Mouse (Mus musculus): ENCODE data around the gene A430078G23Rik.

The A430078G23Rik gene

DNA sequence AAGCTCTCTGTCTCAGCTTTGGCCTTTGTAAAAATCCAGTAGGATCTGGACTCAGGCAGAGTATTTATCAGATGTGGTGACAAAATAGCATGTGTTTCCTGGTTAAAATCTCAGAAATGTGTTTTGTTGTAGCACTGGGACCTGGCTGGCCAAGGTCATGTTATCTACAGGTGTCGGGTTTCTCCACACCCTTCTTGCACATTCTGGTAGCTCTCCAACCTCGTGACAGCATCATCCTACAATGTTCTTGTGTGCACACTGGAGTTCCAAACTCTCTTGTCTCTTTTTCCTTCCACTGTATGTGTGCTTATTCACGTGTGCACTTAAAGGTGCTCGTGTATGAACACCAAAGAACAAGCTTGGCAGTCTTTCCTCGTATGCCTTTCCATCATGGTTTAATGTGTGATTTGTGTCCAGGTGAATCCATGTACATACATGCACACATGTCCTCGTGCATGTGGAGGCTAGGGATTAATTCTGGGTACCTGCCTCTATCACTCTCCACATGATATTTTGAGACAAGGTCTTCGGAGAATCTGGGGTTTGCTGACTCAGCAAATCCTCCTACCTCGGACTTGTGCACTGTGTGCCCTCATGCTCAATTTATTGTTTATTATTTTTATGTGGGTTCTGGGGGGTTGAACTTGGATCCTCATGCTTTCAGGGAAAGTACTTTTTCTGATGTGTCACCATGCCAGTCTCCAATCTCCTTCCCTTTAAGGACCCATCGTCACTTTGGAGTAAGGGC is 35.5 kb downstream of the A430078G23Rik start:
- ChIA-PET POLR2A (interaction anchor here (0.6 to 4.0 kb wide), 39 partner anchors 8 to 1381 kb away, joined by 3 to 21 read pairs (median 3); partner anchors contain the start of gene Insr (in 1 of the 4)), CTCF (interaction anchor here in 3 of 4 experiments (0.8 to 4.7 kb wide), 13 partner anchors 12 to 283 kb away, joined by 3 to 21 read pairs (median 4); partner anchors contain the start of gene Fcor (in 1 of the 3))

DNA sequence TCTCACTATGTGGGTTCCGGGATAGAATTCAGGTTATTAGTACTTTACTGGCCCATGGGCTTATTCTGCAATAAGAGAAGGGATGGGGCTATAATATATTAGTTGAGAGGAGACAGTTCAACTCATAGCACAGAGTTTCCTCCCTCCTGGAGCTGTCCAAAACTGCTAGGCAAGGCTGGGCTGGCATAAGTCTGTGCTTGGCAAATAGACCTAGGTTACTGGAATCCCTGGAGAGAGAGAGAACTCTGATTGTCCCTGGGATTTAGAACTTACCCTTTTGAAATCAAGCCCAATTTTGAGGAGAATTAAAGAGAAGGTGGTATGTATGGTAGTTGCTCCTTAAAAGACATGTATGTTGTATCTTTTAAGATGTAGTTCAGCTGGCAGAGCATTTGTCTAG is 36.3 kb downstream of the A430078G23Rik start:
- CTCF ChIA-PET = no interaction called here

DNA sequence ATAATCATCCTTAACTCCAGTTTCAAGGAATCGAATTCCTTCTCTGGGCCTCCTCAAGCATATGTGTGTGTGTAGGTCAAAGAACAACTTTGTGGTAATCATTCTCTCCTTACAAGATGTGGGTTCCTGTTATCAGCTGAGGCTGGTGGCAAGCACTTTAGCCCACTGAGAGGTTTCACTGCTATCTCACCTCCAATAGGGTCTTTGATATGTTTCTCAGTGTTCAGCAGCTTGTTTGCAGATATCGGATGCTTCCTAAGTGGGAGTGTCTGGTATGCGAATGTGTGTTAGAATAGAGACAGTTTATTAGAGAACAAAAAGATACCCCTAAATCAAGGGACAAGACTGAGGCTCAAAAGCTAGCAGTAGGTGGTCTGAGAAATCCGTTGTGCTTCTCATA is 39.1 kb downstream of the A430078G23Rik start:
- POLR2A ChIA-PET = interaction anchor here (0.5 to 16.8 kb wide), 26 partner anchors 8 to 274 kb away, joined by 3 to 204 read pairs (median 4); partner anchors contain the start of genes C330021F23Rik (in 1 of the 4), Insr (in 1 of the 4) and Pnpla6 (in 1 of the 4)
- CTCF ChIA-PET = interaction anchor here in 2 of 4 experiments (0.6 to 1.3 kb wide), 3 partner anchors 23 to 284 kb away, joined by 3 to 4 read pairs (median 3); partner anchors contain the start of genes Insr (in 1 of the 2) and Trappc5 (in 1 of the 2)

More for the DNA sequence above, 36.3 kb downstream of the A430078G23Rik start:
- POLR2A ChIA-PET = interaction anchor here (0.6 to 4.0 kb wide), 10 partner anchors 11 to 1380 kb away, joined by 3 to 21 read pairs (median 6); no protein-coding TSS in a partner anchor

DNA sequence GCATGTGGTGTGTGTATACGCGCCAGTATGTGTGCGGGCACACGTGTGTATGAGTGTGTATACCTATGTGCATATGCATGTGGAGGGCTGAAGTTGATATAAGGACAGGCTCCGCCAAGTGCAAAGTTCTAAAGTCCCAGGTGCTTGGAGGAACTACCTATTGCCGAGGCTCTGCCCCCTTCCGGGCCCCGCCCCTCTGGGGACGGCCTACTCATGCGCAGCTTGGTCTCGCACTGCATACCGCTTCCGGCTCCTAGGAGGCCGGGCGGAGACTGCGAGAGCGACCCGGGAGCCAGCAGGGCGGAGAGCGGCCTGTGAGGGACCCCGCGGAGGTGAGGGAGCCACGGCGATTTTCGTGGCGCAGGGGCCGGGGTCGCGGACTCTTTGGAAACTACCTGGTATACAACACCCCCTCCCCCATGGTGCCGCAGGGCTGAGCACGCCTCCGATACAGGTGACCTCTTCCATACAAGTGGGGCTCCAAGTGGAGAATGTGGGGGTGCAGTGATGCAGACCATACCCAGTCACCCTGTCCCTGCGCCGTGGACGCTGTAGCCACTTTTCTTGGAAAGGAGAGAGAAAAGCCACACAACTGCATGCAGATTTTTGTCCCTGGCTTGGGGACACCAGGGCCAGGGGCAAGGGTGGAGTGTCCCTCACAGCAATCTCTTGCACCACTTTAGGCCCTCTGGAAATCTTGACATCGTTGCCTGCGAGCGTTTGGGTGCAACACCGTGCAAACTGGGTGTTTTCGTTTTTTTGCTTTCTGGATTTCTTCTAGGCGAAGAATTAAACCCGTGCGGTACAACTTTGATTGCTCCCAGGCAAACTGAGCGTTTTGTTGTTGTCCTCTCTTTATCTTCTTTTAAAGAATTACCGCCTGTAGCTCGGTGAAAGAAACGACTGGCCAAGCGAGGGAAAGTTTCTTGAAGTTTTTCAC is 39.8 kb downstream of the A430078G23Rik start, which contains the start of gene Arhgef18:
TSS of gene Arhgef18 (plus strand) at position 236 of the 940 bp plus-strand sequence.
- ChIA-PET POLR2A (interaction anchor here (0.5 to 16.8 kb wide), 35 partner anchors 8 to 273 kb away, joined by 3 to 204 read pairs (median 4); partner anchors contain the start of genes C330021F23Rik (in 1 of the 4), Insr (in 1 of the 4) and Pnpla6 (in 1 of the 4)), CTCF (interaction anchor here in 3 of 4 experiments (0.5 to 1.3 kb wide), 4 partner anchors 22 to 283 kb away, joined by 3 to 12 read pairs (median 4); partner anchors contain the start of gene Trappc5 (in 1 of the 3))

DNA sequence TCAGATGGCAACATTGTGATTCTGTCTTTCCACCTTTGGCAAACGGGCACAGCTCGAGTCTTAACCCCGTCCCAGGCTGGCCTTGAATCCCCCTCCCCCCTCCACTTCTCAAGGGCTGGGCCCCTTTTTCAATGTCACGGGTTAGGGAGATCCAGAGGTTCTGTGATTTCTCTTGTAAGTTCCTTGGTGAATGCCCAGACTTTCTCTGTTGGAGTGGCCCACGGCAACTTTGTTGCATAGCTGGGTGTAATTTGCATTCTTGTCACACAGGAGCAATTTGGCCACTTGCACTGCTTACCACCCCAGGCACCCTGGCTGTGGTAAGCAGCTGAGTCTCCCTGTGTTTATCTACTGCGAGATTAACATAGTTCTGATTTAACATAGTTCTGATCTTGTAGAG is 41.4 kb downstream of the A430078G23Rik start:
- POLR2A ChIA-PET = interaction anchor here (0.6 to 16.8 kb wide), 48 partner anchors 9 to 212 kb away, joined by 3 to 204 read pairs (median 5); partner anchors contain the start of genes Mcoln1 (in 2 of the 4), C330021F23Rik (in 1 of the 4), Pnpla6 (in 1 of the 4) and Zfp358 (in 1 of the 4)
- CTCF ChIA-PET = interaction anchor here (0.6 to 1.8 kb wide), 10 partner anchors 19 to 282 kb away, joined by 3 to 6 read pairs (median 4); no protein-coding TSS in a partner anchor

DNA sequence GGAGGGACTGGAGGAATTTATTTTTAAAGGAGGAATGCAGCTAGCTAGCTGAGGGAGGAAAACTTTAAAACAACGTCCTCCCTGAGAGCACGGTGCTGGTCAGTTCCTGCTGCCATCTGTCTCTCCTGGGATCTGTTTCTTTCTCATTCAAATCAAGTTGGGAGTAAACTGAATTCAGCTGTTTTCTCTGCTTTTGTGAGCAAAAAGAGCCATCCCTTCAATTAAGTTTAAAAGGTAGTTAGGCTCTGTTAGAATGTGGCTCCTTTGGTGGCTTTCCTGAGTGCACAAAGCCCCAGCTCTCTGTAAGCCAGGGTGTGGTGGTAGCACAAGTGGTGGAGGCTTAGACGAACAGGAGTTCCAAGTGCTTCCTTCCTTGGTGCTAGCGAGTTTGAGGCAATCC is 42.0 kb downstream of the A430078G23Rik start:
- CTCF ChIA-PET = interaction anchor here (0.7 to 1.8 kb wide), 11 partner anchors 19 to 281 kb away, joined by 3 to 6 read pairs (median 4); no protein-coding TSS in a partner anchor
- POLR2A ChIA-PET = interaction anchor here (0.6 to 16.8 kb wide), 53 partner anchors 8 to 277 kb away, joined by 3 to 204 read pairs (median 5); partner anchors contain the start of genes Mcoln1 (in 2 of the 4), Pnpla6 (in 2 of the 4), C330021F23Rik (in 1 of the 4) and Fcor (in 1 of the 4)

DNA sequence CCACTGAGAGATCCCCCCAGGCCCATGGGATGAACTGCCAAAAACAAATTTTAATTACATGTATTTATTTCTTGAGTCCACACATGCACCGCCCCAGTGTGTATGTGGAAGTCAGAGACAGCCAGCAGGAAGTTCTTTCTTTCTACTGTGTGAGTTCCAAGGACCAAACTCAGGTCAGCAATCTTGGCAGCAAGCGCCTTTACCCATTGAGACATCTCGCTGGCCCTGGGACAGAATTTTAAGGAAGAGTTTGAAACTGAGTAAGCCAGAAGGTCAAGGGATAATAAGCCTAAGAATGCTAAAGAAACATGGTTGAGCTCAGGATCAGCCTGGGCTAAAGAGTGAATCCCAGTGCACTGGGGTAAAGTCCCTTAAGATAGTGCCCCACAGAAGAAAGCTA is 44.4 kb downstream of the A430078G23Rik start:
- ChIA-PET POLR2A (interaction anchor here in 3 of 4 experiments (0.6 to 16.8 kb wide), 12 partner anchors 9 to 317 kb away, joined by 3 to 204 read pairs (median 10); no protein-coding TSS in a partner anchor), CTCF (interaction anchor here in 2 of 4 experiments (0.7 to 1.1 kb wide), 4 partner anchors 10 to 42 kb away, joined by 3 to 4 read pairs (median 3); no protein-coding TSS in a partner anchor)

DNA sequence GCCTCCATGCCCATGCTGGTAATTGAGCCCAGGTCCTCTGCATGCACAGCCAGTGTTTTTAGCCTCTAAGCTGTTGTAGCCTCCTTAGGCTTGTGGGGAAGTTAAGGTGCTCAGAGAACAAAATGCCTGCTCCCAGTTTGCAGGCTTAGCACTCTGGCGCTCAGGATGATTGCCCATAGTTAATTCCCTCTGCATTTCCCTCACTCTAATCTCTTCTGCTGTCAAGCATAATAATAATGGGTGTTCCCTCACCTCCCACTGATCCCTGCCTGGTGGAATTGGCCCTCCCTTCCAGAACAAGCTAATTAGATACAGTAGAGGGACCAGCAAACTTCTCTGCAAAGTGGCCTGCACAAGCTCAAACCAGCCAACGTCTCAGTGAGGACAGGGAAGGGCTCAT is 47.3 kb downstream of the A430078G23Rik start:
- ChIA-PET POLR2A (interaction anchor here in 3 of 4 experiments (0.6 to 16.8 kb wide), 22 partner anchors 8 to 198 kb away, joined by 3 to 204 read pairs (median 5); partner anchors contain the start of genes Arhgef18 (in 1 of the 3), Mcoln1 (in 1 of the 3) and Pex11g (in 1 of the 3)), CTCF (interaction anchor here in 1 of 4 experiments (0.9 kb wide), 1 partner anchor 245 kb away, joined by 4 read pairs; no protein-coding TSS in a partner anchor)

DNA sequence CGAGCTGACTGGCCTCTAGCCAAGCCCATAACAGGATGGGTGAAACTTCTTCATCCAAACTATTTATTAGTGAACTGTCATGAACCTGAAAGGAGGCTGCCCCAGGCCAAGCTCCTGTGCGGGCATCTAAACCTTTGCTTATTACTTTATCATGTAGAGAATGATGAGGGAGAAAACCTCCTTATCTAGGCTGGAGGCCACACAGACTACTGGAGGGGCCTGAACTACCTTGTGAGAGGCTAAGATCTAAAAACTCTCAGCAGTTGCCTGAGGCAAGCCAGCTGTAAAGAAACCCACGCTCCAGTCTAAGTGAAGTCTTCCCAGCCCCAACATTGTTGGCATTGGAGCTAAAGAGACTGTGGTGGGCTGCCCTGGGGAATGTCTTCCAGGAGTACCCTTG is 54.2 kb downstream of the A430078G23Rik start:
- POLR2A ChIA-PET = interaction anchor here in 3 of 4 experiments (0.5 to 16.8 kb wide), 10 partner anchors 10 to 50 kb away, joined by 3 to 204 read pairs (median 6); partner anchors contain the start of gene Arhgef18 (in 2 of the 3)
- CTCF ChIA-PET = interaction anchor here in 1 of 4 experiments (0.6 to 1.4 kb wide), 2 partner anchors 20 to 25 kb away, joined by 3 read pairs; no protein-coding TSS in a partner anchor

DNA sequence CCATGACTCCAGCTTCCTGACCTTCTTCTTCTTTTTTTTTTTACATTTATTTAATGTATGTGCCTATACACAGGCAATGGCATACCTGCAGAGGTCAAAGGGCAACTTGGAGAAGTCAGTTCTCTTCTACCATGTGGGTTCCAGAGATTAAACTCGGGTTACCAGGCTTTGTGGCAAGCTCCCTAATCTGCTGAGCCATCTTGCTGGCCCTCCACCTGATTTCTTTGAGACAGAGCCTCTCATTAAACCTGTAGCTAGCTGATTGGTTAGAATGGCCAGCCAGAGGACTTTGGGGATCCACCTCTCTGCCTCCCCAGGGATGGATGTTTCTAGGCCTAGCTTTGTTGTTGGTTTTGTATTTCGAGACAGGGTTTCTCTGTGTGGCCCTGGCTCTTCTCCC is 57.9 kb downstream of the A430078G23Rik start:
- CTCF ChIA-PET = interaction anchor here in 2 of 4 experiments (0.6 to 1.5 kb wide), 3 partner anchors 24 to 74 kb away, joined by 3 to 5 read pairs (median 3); no protein-coding TSS in a partner anchor
- POLR2A ChIA-PET = interaction anchor here (0.6 to 10.9 kb wide), 18 partner anchors 9 to 943 kb away, joined by 3 to 180 read pairs (median 5); partner anchors contain the start of gene Arhgef18 (in 2 of the 4)

DNA sequence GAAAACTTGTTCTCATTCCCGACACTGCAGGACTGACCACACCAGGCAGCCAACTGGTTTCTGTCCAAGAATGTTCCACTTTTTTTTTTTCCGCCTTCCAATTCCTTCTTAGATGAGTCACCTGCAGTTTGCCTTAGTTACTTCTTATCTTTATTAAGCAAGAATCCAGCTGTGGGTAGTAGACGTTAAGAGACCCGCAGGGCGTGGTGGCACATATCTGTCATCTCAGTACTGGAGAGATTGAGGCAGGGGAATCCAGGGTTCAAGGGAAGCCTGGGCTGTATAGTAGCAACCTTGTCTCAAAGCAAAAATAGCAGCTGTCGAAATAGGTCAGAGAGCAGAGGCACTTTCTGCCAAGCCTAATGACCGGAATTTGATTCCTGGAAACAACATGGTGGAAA is 58.7 kb downstream of the A430078G23Rik start:
- ChIA-PET POLR2A (interaction anchor here in 3 of 4 experiments (0.7 to 10.9 kb wide), 12 partner anchors 10 to 198 kb away, joined by 3 to 180 read pairs (median 14); partner anchors contain the start of gene Arhgef18 (in 2 of the 3)), CTCF (interaction anchor here in 1 of 4 experiments (0.6 kb wide), 1 partner anchor 57 kb away, joined by 3 read pairs; no protein-coding TSS in a partner anchor)

DNA sequence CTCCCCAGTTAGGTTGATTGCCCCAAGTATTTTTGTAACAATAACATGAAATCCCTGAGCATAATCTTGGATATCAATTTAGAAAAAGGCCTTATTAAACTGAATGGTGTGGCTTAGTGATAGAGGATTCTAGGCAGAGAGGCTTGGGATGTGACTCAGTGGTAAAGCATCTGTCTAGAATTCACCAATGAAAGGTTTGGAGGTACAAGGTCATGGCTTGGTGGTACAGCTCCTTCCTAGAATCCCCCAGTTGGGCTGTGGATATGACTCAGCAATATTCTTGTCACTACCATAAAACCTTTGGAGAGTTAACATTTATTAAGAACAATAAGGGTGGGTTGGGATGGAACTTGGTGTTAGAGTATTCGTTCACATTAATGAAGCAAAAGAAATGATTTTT is 59.6 kb downstream of the A430078G23Rik start:
- ChIA-PET POLR2A (interaction anchor here (0.5 to 10.9 kb wide), 19 partner anchors 8 to 939 kb away, joined by 4 to 180 read pairs (median 15); partner anchors contain the start of gene Arhgef18 (in 2 of the 4)), CTCF (interaction anchor here in 2 of 4 experiments (1.2 to 2.0 kb wide), 4 partner anchors 18 to 35 kb away, joined by 5 to 11 read pairs (median 7); no protein-coding TSS in a partner anchor)

DNA sequence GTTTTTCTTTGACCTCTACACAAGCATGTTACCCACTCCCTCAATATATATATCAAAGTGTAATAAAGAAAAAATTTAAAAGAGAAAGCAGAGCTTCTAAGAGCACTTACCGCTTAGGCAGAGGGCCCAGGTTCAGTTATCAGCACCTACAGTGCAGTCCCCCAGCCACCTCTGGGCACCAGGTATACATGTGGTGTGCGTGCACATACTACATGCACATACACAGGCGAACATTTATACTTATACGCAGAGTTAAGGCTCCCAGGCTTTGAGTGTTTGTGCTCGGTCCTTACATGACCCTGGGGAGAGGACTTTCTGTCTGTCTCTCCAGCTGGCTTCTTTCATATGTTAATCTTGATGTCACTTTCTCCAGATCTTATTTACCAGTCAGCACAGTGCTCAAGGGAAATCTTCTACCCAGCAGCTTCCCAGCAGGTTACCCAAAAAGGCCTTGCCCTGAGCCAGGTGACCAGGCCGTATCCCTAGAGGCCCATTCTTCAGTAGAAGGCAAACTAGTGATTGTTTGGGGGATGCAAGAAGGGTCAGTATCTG is 61.5 kb downstream of the A430078G23Rik start:
- ChIA-PET POLR2A (interaction anchor here (0.6 to 10.9 kb wide), 39 partner anchors 8 to 231 kb away, joined by 3 to 180 read pairs (median 5); partner anchors contain the start of genes Arhgef18 (in 3 of the 4), C330021F23Rik (in 2 of the 4) and Mcoln1 (in 2 of the 4)), CTCF (interaction anchor here (0.5 to 2.0 kb wide), 12 partner anchors 12 to 836 kb away, joined by 3 to 11 read pairs (median 5); partner anchors contain the start of genes Arhgef18 (in 1 of the 4), Fcor (in 1 of the 4) and Zfp358 (in 1 of the 4))

DNA sequence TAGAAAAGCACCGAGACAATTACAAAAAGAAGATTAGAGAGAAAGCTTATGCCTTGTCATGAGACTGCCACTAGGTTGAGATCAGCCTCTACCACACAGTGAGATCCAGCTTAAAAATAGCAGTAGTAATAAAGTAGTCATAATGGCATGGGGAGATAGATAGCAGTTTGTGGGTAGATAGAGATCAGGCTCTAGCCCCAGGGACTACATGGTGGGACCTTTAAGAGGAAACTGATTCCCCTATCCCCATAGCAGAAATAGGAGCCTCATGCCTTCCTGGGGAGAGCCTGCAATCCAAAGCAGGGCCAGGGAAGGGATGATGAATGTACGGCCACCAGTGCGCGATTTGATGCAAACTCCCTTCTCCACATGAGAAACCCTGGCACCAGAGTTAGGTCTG is 62.0 kb downstream of the A430078G23Rik start:
- CTCF ChIA-PET = interaction anchor here in 3 of 4 experiments (0.5 to 1.5 kb wide), 4 partner anchors 22 to 257 kb away, joined by 4 to 7 read pairs (median 4); partner anchors contain the start of genes Arhgef18 (in 1 of the 3) and Fcor (in 1 of the 3)
- POLR2A ChIA-PET = interaction anchor here (0.9 to 10.9 kb wide), 23 partner anchors 8 to 152 kb away, joined by 3 to 180 read pairs (median 12); partner anchors contain the start of genes Arhgef18 (in 2 of the 4), C330021F23Rik (in 1 of the 4) and Mcoln1 (in 1 of the 4)

DNA sequence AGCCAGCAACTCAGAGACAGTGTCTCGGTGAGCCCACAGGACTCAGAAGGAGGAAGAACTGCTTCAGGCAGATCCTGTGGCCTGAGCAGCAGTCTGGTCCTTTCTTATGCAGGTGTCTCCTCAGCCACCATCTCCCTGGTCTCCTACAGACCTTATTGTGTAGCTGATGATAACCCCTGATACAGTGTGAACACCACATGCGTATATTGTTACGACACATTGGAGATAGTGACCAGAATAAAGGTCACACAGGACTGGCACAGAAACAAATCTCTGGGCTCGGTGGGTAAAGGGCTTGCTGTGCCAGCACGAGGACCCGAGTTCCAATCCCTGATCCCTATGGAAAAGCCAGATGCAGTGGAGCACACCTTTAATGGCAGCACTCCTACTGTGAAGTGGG is 62.4 kb downstream of the A430078G23Rik start:
- POLR2A ChIA-PET = interaction anchor here in 3 of 4 experiments (0.9 to 10.9 kb wide), 17 partner anchors 7 to 152 kb away, joined by 3 to 180 read pairs (median 13); partner anchors contain the start of genes Arhgef18 (in 2 of the 3), C330021F23Rik (in 1 of the 3) and Mcoln1 (in 1 of the 3)
- CTCF ChIA-PET = interaction anchor here in 1 of 4 experiments (1.5 kb wide), 1 partner anchor 23 kb away, joined by 4 read pairs; the partner anchor contains the start of gene Arhgef18

All from embryonic stem cell, embryonic (primary cell).